Mouse (Mus musculus): ENCODE data around the gene Ano4.

DNA sequence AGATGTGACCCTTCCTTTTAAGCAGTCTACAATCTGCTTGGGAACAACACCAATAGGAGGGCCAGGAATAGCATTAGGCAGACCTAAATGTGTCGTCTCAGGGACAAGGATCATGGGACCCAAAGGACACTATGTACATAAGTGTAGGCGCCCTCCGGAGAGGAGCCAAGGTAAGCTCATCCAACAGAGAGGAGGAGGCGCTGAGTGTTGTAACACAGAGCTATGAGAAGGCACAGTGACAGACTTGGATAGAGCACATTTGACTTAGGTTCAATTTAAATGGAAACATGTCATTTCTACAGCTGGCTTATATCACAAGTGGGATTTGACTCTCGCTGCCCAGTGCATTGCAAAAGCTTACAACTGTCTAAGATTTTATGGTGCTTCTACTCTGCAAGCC lies 376.0 kb downstream of the Ano4 start:
- no peak for TF ChIP-seq POLR2A (IDR thresholded peaks at IDR 0.05; ENCODE audit: low read depth, low read length)
- TF ChIP-seq CTCF (IDR thresholded peaks at IDR 0.05; ENCODE audit: extremely low read depth, insufficient read length, insufficient replicate concordance, low read depth, low read length): no peak

Measured in small intestine, adult 2 months (tissue).